Comparison of ENCODE assay signal across 27 mouse cellular contexts in the genomic region with DNA sequence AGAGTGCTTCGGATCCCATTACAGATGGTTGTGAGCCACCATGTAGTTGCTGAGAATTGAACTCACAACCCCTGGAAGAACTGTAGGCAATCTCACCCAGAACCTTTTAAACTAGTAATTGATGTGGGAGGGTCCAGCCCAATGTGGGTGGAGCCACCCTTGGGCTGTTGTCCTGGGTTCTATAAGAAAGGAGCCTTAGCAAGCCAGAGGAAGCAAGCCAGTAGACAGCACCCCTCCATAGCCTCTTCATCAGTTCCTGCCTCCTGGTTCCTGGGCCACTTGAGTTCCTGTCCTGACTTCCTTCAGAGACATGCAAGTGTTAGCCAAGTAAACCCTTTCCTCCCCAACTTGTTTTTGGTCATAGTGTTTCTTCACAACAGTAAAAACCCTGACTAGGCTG.
"Had no signal": no experiment of that assay in that cellular context is flagged by ENCODE, and none has a peak within 500 bp of the region (broad histone marks: within the 10 kb centered on the region; RNA-seq: fewer than 3 reads in every experiment).

No protein-coding gene starts in this region.

- ATAC-seq: forebrain, embryonic 13.5 days; forebrain, embryonic 14.5 days; forebrain, embryonic 15.5 days; forebrain, embryonic 16.5 days; forebrain, postnatal 0 days had no signal

- H3K4me2 ChIP-seq: embryonic facial prominence, embryonic 12.5 days; embryonic facial prominence, embryonic 13.5 days; embryonic facial prominence, embryonic 15.5 days; forebrain, embryonic 12.5 days; forebrain, embryonic 13.5 days; forebrain, embryonic 15.5 days had no signal

- H3K27me3 ChIP-seq: embryonic facial prominence, embryonic 12.5 days; embryonic facial prominence, embryonic 13.5 days; embryonic facial prominence, embryonic 15.5 days; forebrain, embryonic 12.5 days; forebrain, embryonic 13.5 days; forebrain, embryonic 15.5 days had no signal

- H3K27ac ChIP-seq: embryonic facial prominence, embryonic 10.5 days; embryonic facial prominence, embryonic 12.5 days; embryonic facial prominence, embryonic 13.5 days; embryonic facial prominence, embryonic 15.5 days; forebrain, embryonic 10.5 days; forebrain, embryonic 12.5 days; forebrain, embryonic 13.5 days; forebrain, embryonic 15.5 days; heart, adult 2 months had no signal

- H3K4me1 ChIP-seq: embryonic facial prominence, embryonic 12.5 days; embryonic facial prominence, embryonic 15.5 days; forebrain, embryonic 10.5 days; forebrain, embryonic 12.5 days; forebrain, embryonic 13.5 days; forebrain, embryonic 15.5 days had no signal

- H3K36me3 ChIP-seq: embryonic facial prominence, embryonic 10.5 days; embryonic facial prominence, embryonic 12.5 days; embryonic facial prominence, embryonic 13.5 days; embryonic facial prominence, embryonic 15.5 days; forebrain, embryonic 10.5 days; forebrain, embryonic 12.5 days; forebrain, embryonic 15.5 days had no signal

- H3K9ac ChIP-seq: embryonic facial prominence, embryonic 12.5 days; embryonic facial prominence, embryonic 13.5 days; embryonic facial prominence, embryonic 15.5 days; forebrain, embryonic 12.5 days; forebrain, embryonic 13.5 days; forebrain, embryonic 15.5 days; forebrain, postnatal 0 days had no signal

- H3K4me3 ChIP-seq: embryonic facial prominence, embryonic 10.5 days; embryonic facial prominence, embryonic 12.5 days; embryonic facial prominence, embryonic 13.5 days; embryonic facial prominence, embryonic 15.5 days; erythroblast, embryonic 14.5 days; forebrain, embryonic 10.5 days; forebrain, embryonic 12.5 days; forebrain, embryonic 13.5 days; forebrain, embryonic 15.5 days; heart, adult 2 months had no signal

- DNase-seq: cerebellum, adult 18-20 months; cerebellum, adult 2 months; cerebellum, adult 8-10 months; cerebellum, adult 9-10 months; cerebellum, adult 9-11 months; cerebellum, postnatal 10 days; cerebellum, postnatal 14 days; cerebellum, postnatal 25 days; cerebellum, postnatal 36 days; embryo, embryonic 11 days; forebrain, postnatal 0 days; gastrocnemius, postnatal 10 days; gastrocnemius, postnatal 25 days; gastrocnemius, postnatal 36 days; heart, adult 18-20 months; heart, adult 2 months had no signal

- H3K9me3 ChIP-seq: embryonic facial prominence, embryonic 12.5 days; embryonic facial prominence, embryonic 13.5 days; embryonic facial prominence, embryonic 15.5 days; forebrain, embryonic 12.5 days; forebrain, embryonic 13.5 days; forebrain, embryonic 15.5 days had no signal
